Mouse (Mus musculus) fat pad, adult 2 months (tissue): Measurements from ENCODE around the gene Gm10719.
A peak's percentile ranks its signal among the peaks of the same experiment; 100 is the strongest.
"Not testable (repeated sequence)": the region's sequence is repeated elsewhere in the genome, so short reads cannot be mapped to it uniquely, and the experiment has no call there.

ENCODE experiments used
- DNase-seq: peaks from one replicate; pipeline ENCODE4 v3.0.0-alpha.2; 2011; ENCODE audit warnings: low read depth, low spot score; ENCODE audit errors: extremely low read depth

Gene Gm10719

GRCm38 (mm10) chr9:3024912-3025467, 7.8 kb downstream of the Gm10719 start, which contains the start of gene Gm10717:
Gene Gm10717 (plus strand): TSS chr9:3025417.
- not testable (repeated sequence) for DNase-seq

GRCm38 (mm10) chr9:3025653-3026052, 8.4 kb downstream of the Gm10719 start:
- not testable (repeated sequence) for DNase-seq

- not testable (repeated sequence) for DNase-seq
Observed at GRCm38 (mm10) chr9:3026136-3026535, 8.9 kb downstream of the Gm10719 start.

GRCm38 (mm10) chr9:3026741-3027140, 9.5 kb downstream of the Gm10719 start:
- not testable (repeated sequence) for DNase-seq

- DNase-seq = peak; percentile 42
Observed at GRCm38 (mm10) chr9:3027200-3027599, 10.0 kb downstream of the Gm10719 start.

- DNase-seq = not testable (repeated sequence)
Observed at GRCm38 (mm10) chr9:3029276-3030000, 12.2 kb downstream of the Gm10719 start.

GRCm38 (mm10) chr9:3030677-3031318, 13.6 kb downstream of the Gm10719 start:
- peak; percentile 100 for DNase-seq

GRCm38 (mm10) chr9:3034299-3034698, 17.1 kb downstream of the Gm10719 start, which contains the start of gene Gm17535:
Gene Gm17535 (plus strand): TSS chr9:3034599.
- DNase-seq = not testable (repeated sequence)

- DNase-seq = not testable (repeated sequence)
Observed at GRCm38 (mm10) chr9:3036577-3036976, 19.4 kb downstream of the Gm10719 start, which contains the start of gene Gm10715. Gene Gm10715 (plus strand): TSS chr9:3036877.

- not testable (repeated sequence) for DNase-seq
Observed at GRCm38 (mm10) chr9:3038161-3038560, 21.0 kb downstream of the Gm10719 start.
